Mouse (Mus musculus): ENCODE measurements around the gene Hrh3.

The Hrh3 gene

DNA sequence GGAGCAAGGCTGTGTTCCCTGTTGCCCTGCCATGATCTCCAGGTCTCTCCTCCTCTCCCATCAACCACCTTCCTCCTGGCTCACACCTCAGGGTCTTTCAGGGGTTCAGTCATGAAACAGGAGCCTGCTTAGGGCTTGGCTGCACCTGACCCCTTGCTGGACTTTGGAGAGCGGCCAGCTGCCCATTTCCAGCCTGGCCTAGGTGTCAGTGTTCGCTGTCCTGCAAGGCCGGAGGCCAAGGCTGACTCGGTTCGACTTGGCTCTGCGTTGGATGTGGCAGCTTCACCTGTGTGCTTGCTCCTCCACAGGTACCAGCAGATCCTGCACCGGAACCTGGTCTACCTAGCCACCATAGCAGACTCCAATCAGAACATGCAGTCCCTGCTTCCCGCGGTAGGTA is 51.3 kb downstream of the Hrh3 start:
- DNase-seq (ENCODE audit: low spot score): no peak

- DNase-seq (ENCODE audit: low spot score): no peak
Measured at GRCm38 (mm10) chr2:180051986-180052733, 52.1 kb downstream of the Hrh3 start.

DNA sequence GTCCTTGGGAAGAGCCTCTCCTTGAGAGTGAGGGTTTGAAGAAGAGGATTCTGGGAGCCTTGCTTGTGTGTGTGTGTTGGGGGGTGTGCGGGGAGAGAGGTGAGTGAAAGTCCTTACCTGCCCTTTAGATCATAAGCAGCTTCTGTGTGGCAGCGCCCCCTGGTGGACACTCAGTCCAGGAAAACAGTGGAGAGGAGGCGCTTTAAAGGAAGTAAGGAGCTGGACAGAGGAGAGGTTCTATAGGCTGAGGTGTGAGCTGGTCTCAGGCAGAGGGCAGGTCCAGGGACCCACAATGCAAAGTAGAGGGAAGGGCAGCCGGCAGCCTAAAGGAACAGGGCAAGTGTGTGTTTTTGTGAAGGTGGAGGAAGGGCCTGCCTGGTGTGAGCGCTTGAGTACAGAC is 53.3 kb downstream of the Hrh3 start:
- peak; percentile 60 for DNase-seq (ENCODE audit: low spot score)
